Mouse (Mus musculus) stomach, postnatal 0 days (tissue): Measurements from ENCODE around the gene Pxn.

Source experiments
- CTCF ChIP-seq: IDR thresholded peaks from 2 replicates; pipeline ENCODE4 v1.5.1; 2016; ENCODE audit warnings: antibody characterized with exemption, low read depth, mild to moderate bottlenecking, moderate library complexity
- EP300 ChIP-seq: optimal IDR thresholded peaks from 2 replicates; pipeline ENCODE3; 2016; ENCODE audit warnings: antibody characterized with exemption

GRCm38 (mm10) chr5:115529742-115530446 lies 23.4 kb downstream of the Pxn start:
- TF ChIP-seq CTCF: no peak
- TF ChIP-seq EP300: no peak
